25 mouse cellular contexts compared by ENCODE assay signal in the genomic region with DNA sequence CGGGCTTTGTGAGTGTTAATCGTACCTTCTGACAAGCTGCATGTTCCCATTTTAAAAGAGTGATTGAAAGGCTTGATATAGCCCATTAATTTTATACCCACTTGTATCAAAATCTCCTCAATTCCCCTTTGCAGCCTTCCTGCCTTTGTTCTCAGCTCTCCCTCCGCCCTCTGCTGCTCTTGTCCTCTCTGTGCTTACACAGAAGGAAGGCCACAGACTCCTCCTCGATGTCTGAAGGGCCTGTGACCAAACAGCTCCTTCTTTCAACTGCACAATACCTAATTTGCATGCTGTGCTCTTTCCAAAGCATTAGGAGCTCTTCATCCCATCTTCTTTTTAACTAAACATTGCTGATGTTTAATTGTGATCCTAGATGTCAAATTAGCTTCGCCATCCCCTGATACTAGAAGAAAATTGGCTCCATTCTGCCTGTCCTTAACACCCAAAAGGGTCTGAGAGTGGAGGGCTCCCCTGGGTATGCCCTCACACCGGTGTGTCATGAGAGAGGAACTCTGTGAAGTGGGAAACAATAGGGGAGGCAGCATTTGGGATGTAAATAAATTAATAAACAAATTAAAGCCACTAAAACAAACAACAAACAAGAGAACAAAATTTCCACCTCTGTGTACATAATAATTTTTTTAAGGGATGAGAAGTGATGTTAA.
DNase-seq lines count a peak whose midpoint lies in the region; ATAC-seq lines count a peak whose summit lies in the region.
"Had no signal": no experiment of that assay in that cellular context is flagged by ENCODE, and none has a peak within 500 bp of the region (broad histone marks: within the 10 kb centered on the region; RNA-seq: fewer than 3 reads in every experiment).

No protein-coding gene starts in this region.

- DNase-seq in embryo, embryonic 10.5 days (ENCODE audit: low spot score), result peak; percentile 18
- no peak for DNase-seq in embryo, embryonic 9.5 days (ENCODE audit: extremely low spot score)
- DNase-seq in hindbrain, embryonic 11.5 days (ENCODE audit: low spot score), result peak; percentile 4
- DNase-seq in neural tube, embryonic 11.5 days (ENCODE audit: low spot score), result no peak
- DNase-seq in neural tube, embryonic 10.5 days (ENCODE audit: extremely low spot score, low spot score), result no peak
- DNase-seq: adrenal gland, adult 8-10 months; adrenal gland, postnatal 25 days; cerebellum, adult 18-20 months; cerebellum, adult 9-10 months; cerebellum, postnatal 14 days; gastrocnemius, postnatal 10 days; gastrocnemius, postnatal 36 days; heart, adult 2 months; heart, postnatal 14 days; heart, postnatal 4 days had no signal

- no peaks in the 10 kb centered on the region for H3K27me3 ChIP-seq in hindbrain, embryonic 11.5 days (ENCODE audit: control insufficient read depth, insufficient read depth, low read length)
- H3K27me3 ChIP-seq in hindbrain, embryonic 16.5 days (replicated peaks; ENCODE audit: control insufficient read depth, insufficient read depth, low read length), result no peaks in the 10 kb centered on the region
- no peaks in the 10 kb centered on the region for H3K27me3 ChIP-seq in neural tube, embryonic 11.5 days (ENCODE audit: control insufficient read depth, insufficient read depth, low read length)
- H3K27me3 ChIP-seq: embryonic facial prominence, embryonic 12.5 days; embryonic facial prominence, embryonic 15.5 days; forebrain, embryonic 15.5 days; heart, embryonic 13.5 days; hindbrain, embryonic 12.5 days; hindbrain, embryonic 15.5 days; intestine, embryonic 15.5 days had no signal

- H3K4me1 ChIP-seq in hindbrain, embryonic 11.5 days (replicated peaks; ENCODE audit: control insufficient read depth, insufficient read depth, low read length), result no peaks in the 10 kb centered on the region
- no peaks in the 10 kb centered on the region for H3K4me1 ChIP-seq in hindbrain, embryonic 16.5 days (ENCODE audit: control insufficient read depth, insufficient read depth, low read depth, low read length)
- peaks cover 3% of the 10 kb centered on the region; the same call in 1 of the 2 replicates for H3K4me1 ChIP-seq in neural tube, embryonic 11.5 days (ENCODE audit: control insufficient read depth, insufficient read depth, low read length)
- H3K4me1 ChIP-seq: embryonic facial prominence, embryonic 12.5 days; embryonic facial prominence, embryonic 15.5 days; forebrain, embryonic 15.5 days; heart, embryonic 10.5 days; heart, embryonic 13.5 days; hindbrain, embryonic 12.5 days; hindbrain, embryonic 15.5 days; intestine, embryonic 15.5 days had no signal

- H3K36me3 ChIP-seq in hindbrain, embryonic 11.5 days (ENCODE audit: control insufficient read depth, insufficient read depth, low read length), result no peaks in the 10 kb centered on the region
- no peaks in the 10 kb centered on the region for H3K36me3 ChIP-seq in hindbrain, embryonic 16.5 days (ENCODE audit: control insufficient read depth, insufficient read depth, low read length)
- H3K36me3 ChIP-seq in neural tube, embryonic 11.5 days (ENCODE audit: control insufficient read depth, insufficient read depth, low read length), result no peaks in the 10 kb centered on the region
- H3K36me3 ChIP-seq: embryonic facial prominence, embryonic 12.5 days; embryonic facial prominence, embryonic 15.5 days; forebrain, embryonic 15.5 days; heart, embryonic 10.5 days; heart, embryonic 13.5 days; hindbrain, embryonic 12.5 days; hindbrain, embryonic 15.5 days; intestine, embryonic 15.5 days had no signal

- H3K9ac ChIP-seq in hindbrain, embryonic 11.5 days (ENCODE audit: low read depth, low read length), result no peak overlapping the region
- H3K9ac ChIP-seq in hindbrain, embryonic 16.5 days (ENCODE audit: low read depth, low read length), result no peak overlapping the region
- H3K9ac ChIP-seq in neural tube, embryonic 11.5 days (ENCODE audit: low read length), result no peak overlapping the region
- H3K9ac ChIP-seq: embryonic facial prominence, embryonic 12.5 days; embryonic facial prominence, embryonic 15.5 days; forebrain, embryonic 15.5 days; heart, embryonic 13.5 days; hindbrain, embryonic 12.5 days; hindbrain, embryonic 15.5 days; intestine, embryonic 15.5 days had no signal

- no peak overlapping the region for H3K4me3 ChIP-seq in hindbrain, embryonic 11.5 days (ENCODE audit: low read depth, low read length)
- H3K4me3 ChIP-seq in hindbrain, embryonic 16.5 days (ENCODE audit: low read length), result no peak overlapping the region
- no peak overlapping the region for H3K4me3 ChIP-seq in neural tube, embryonic 11.5 days (ENCODE audit: low read depth, low read length)
- H3K4me3 ChIP-seq: embryonic facial prominence, embryonic 12.5 days; embryonic facial prominence, embryonic 15.5 days; forebrain, embryonic 15.5 days; heart, adult 2 months; heart, embryonic 10.5 days; heart, embryonic 13.5 days; hindbrain, embryonic 12.5 days; hindbrain, embryonic 15.5 days; intestine, embryonic 15.5 days had no signal

- H3K4me2 ChIP-seq in hindbrain, embryonic 11.5 days (replicated peaks; ENCODE audit: low read depth, low read length), result no peak overlapping the region
- H3K4me2 ChIP-seq in hindbrain, embryonic 16.5 days (ENCODE audit: low read length), result no peak overlapping the region
- H3K4me2 ChIP-seq in neural tube, embryonic 11.5 days (ENCODE audit: low read depth), result no peak overlapping the region
- H3K4me2 ChIP-seq: embryonic facial prominence, embryonic 12.5 days; embryonic facial prominence, embryonic 15.5 days; forebrain, embryonic 15.5 days; heart, embryonic 13.5 days; hindbrain, embryonic 12.5 days; hindbrain, embryonic 15.5 days; intestine, embryonic 15.5 days had no signal

- no peak overlapping the region for H3K27ac ChIP-seq in hindbrain, embryonic 11.5 days (ENCODE audit: low read depth, low read length)
- no peak overlapping the region for H3K27ac ChIP-seq in hindbrain, embryonic 16.5 days (ENCODE audit: low read depth, low read length)
- no peak overlapping the region for H3K27ac ChIP-seq in neural tube, embryonic 11.5 days (ENCODE audit: low read depth, low read length)
- H3K27ac ChIP-seq: embryonic facial prominence, embryonic 12.5 days; embryonic facial prominence, embryonic 15.5 days; forebrain, embryonic 15.5 days; heart, adult 2 months; heart, embryonic 10.5 days; heart, embryonic 13.5 days; hindbrain, embryonic 12.5 days; hindbrain, embryonic 15.5 days; intestine, embryonic 15.5 days had no signal

- WGBS in hindbrain, embryonic 11.5 days, result 30% methylated on average over 6 of the region's 6 CpGs
- 32% methylated on average over 6 of the region's 6 CpGs for WGBS in hindbrain, embryonic 16.5 days
- WGBS in neural tube, embryonic 11.5 days, result 49% methylated on average over 6 of the region's 6 CpGs

- peak; percentile 68; the same call in 1 of the 2 replicates for ATAC-seq in hindbrain, embryonic 11.5 days (ENCODE audit: low FRiP score)
- ATAC-seq in hindbrain, embryonic 16.5 days, result no peak
- ATAC-seq in neural tube, embryonic 11.5 days (ENCODE audit: insufficient read depth, low FRiP score, low TSS enrichment), result peak; percentile 55; the same call in 1 of the 2 replicates
- ATAC-seq: activated CD4-positive, CD25-positive, alpha-beta regulatory T cell, adult 4 months; forebrain, embryonic 15.5 days; intestine, embryonic 15.5 days had no signal

- no peaks in the 10 kb centered on the region for H3K9me3 ChIP-seq in hindbrain, embryonic 11.5 days (ENCODE audit: control insufficient read depth, low read length)
- H3K9me3 ChIP-seq in hindbrain, embryonic 16.5 days (ENCODE audit: control insufficient read depth, low read length), result no peaks in the 10 kb centered on the region
- no peaks in the 10 kb centered on the region for H3K9me3 ChIP-seq in neural tube, embryonic 11.5 days (ENCODE audit: control insufficient read depth, low read length)
- H3K9me3 ChIP-seq: embryonic facial prominence, embryonic 12.5 days; embryonic facial prominence, embryonic 15.5 days; forebrain, embryonic 15.5 days; heart, embryonic 10.5 days; heart, embryonic 13.5 days; hindbrain, embryonic 12.5 days; hindbrain, embryonic 15.5 days; intestine, embryonic 15.5 days had no signal

Comparison
In these comparisons a context has a peak if more than half of its experiments do, and no peak if none do; other contexts are left out.
1. DNase-seq: peak in embryo, embryonic 10.5 days (single experiment) and hindbrain, embryonic 11.5 days (single experiment); none in embryo, embryonic 9.5 days (single experiment), neural tube, embryonic 11.5 days (single experiment) and neural tube, embryonic 10.5 days (single experiment).